Mouse (Mus musculus): Measurements from ENCODE around the gene Stk39. TPM values are rescaled to one million over a fixed set of nuclear protein-coding genes. Genes with fewer than 3 reads are reported as not detected.
A peak's percentile ranks its signal among the peaks of the same experiment; 100 is the strongest.
"Not testable (repeated sequence)": the region's sequence is repeated elsewhere in the genome, so short reads cannot be mapped to it uniquely, and the experiment has no call there.

Gene Stk39
- total RNA-seq, 2 experiments from 2014 or later, result 67.5 to 80.3 TPM

- intact Hi-C loops (cut with DNase I), result no loop called here
- no peak for DNase-seq
These were observed 207.2 kb downstream of the Stk39 start for GRCm38 (mm10) chr2:68264826-68265225.

- no peak for DNase-seq
- intact Hi-C loops (cut with DNase I), result no loop called here
These were observed 211.2 kb downstream of the Stk39 start for GRCm38 (mm10) chr2:68260911-68261310.

GRCm38 (mm10) chr2:68257571-68257970, 214.5 kb downstream of the Stk39 start:
- intact Hi-C loops (cut with DNase I), result no loop called here
- DNase-seq, result no peak

GRCm38 (mm10) chr2:68256472-68256871, 215.6 kb downstream of the Stk39 start:
- intact Hi-C loops (cut with DNase I), result no loop called here
- no peak for DNase-seq

GRCm38 (mm10) chr2:68254756-68255155, 217.3 kb downstream of the Stk39 start:
- DNase-seq, result no peak
- intact Hi-C loops (cut with DNase I), result no loop called here

GRCm38 (mm10) chr2:68253222-68253621, 218.8 kb downstream of the Stk39 start:
- DNase-seq, result no peak
- intact Hi-C loops (cut with DNase I), result no loop called here

GRCm38 (mm10) chr2:68252048-68252758, 219.9 kb downstream of the Stk39 start:
- intact Hi-C loops (cut with DNase I), result no loop called here
- DNase-seq, result no peak

- intact Hi-C loops (cut with DNase I), result no loop called here
- no peak for DNase-seq
These were observed 221.2 kb downstream of the Stk39 start for GRCm38 (mm10) chr2:68250897-68251296.

- DNase-seq, result no peak
- intact Hi-C loops (cut with DNase I), result no loop called here
These were observed 222.1 kb downstream of the Stk39 start for GRCm38 (mm10) chr2:68249855-68250424.

- no peak for DNase-seq
- intact Hi-C loops (cut with DNase I), result no loop called here
These were observed 225.8 kb downstream of the Stk39 start for GRCm38 (mm10) chr2:68246284-68246683.

GRCm38 (mm10) chr2:68244556-68244955, 227.5 kb downstream of the Stk39 start:
- intact Hi-C loops (cut with DNase I), result no loop called here
- DNase-seq, result no peak

GRCm38 (mm10) chr2:68243879-68244553, 228.1 kb downstream of the Stk39 start:
- no peak for DNase-seq
- intact Hi-C loops (cut with DNase I), result no loop called here

- intact Hi-C loops (cut with DNase I), result no loop called here
- DNase-seq, result no peak
These were observed 228.8 kb downstream of the Stk39 start for GRCm38 (mm10) chr2:68243273-68243672.

- DNase-seq, result no peak
- intact Hi-C loops (cut with DNase I), result no loop called here
These were observed 230.0 kb downstream of the Stk39 start for GRCm38 (mm10) chr2:68242069-68242468.

GRCm38 (mm10) chr2:68241640-68242039, 230.4 kb downstream of the Stk39 start:
- DNase-seq, result no peak
- intact Hi-C loops (cut with DNase I), result no loop called here

- intact Hi-C loops (cut with DNase I), result not testable (repeated sequence)
These were observed 232.7 kb downstream of the Stk39 start for GRCm38 (mm10) chr2:68239415-68239814.

GRCm38 (mm10) chr2:68232929-68233328, 239.1 kb downstream of the Stk39 start:
- DNase-seq, result no peak
- intact Hi-C loops (cut with DNase I), result no loop called here

More at GRCm38 (mm10) chr2:68239415-68239814, 232.7 kb downstream of the Stk39 start:
- DNase-seq, result not testable (repeated sequence)

- no peak for DNase-seq
- intact Hi-C loops (cut with DNase I), result loop anchor here (10.0 kb wide), 1 partner anchor 245 kb away; the partner anchor contains the start of gene Stk39
These were observed 242.2 kb downstream of the Stk39 start for GRCm38 (mm10) chr2:68229872-68230271.

GRCm38 (mm10) chr2:68229081-68229480, 243.0 kb downstream of the Stk39 start:
- intact Hi-C loops (cut with DNase I), result loop anchor here (10.0 kb wide), 1 partner anchor 246 kb away; the partner anchor contains the start of gene Stk39
- DNase-seq, result no peak

GRCm38 (mm10) chr2:68222227-68222873, 249.7 kb downstream of the Stk39 start:
- intact Hi-C loops (cut with DNase I), result loop anchor here (10.0 kb wide), 1 partner anchor 252 kb away; the partner anchor contains the start of gene Stk39
- peak; percentile 24 to 28 for DNase-seq

GRCm38 (mm10) chr2:68221226-68221625, 250.8 kb downstream of the Stk39 start:
- DNase-seq, result no peak
- intact Hi-C loops (cut with DNase I), result loop anchor here (2.0 to 10.0 kb wide), 2 partner anchors 130 to 254 kb away; partner anchors contain the start of gene Stk39

All from heart, postnatal 36 days (tissue).